Mouse (Mus musculus): ENCODE results near the gene Usp54.

GRCm38 (mm10) chr14:20619131-20619530 lies 21.7 kb downstream of the Usp54 start:
- TF ChIP-seq CTCF (IDR thresholded peaks at IDR 0.05; ENCODE audit: borderline replicate concordance, insufficient read depth, low read length) (no peak), POLR2A (IDR thresholded peaks at IDR 0.05; ENCODE audit: low read depth, low read length) (no peak)
